Mouse (Mus musculus) liver, embryonic 16.5 days (tissue): ENCODE measurements around the gene Gtf2h3. TPM values are rescaled to one million over a fixed set of nuclear protein-coding genes. Genes with fewer than 3 reads are reported as not detected.
"Not testable (repeated sequence)": the region's sequence is repeated elsewhere in the genome, so short reads cannot be mapped to it uniquely, and the experiment has no call there.

Source experiments
- ATAC-seq: fragments of 200-750 bp; cut with Nextera tagmentation; 2 replicates; pipeline ENCODE4 v1.8.0; 2017; ENCODE audit warnings: low read depth, mild to moderate bottlenecking, moderate number of reproducible peaks, moderate library complexity
- H3K27ac ChIP-seq: fragments of 300-500 bp; sonication (generic); 2 replicates; pipeline ENCODE4 v1.5.1; 2014; ENCODE audit warnings: mild to moderate bottlenecking, low read length
- H3K27me3 ChIP-seq: fragments of 300-500 bp; sonication (generic); 2 replicates; pipeline ENCODE4 v1.6.1; 2014; ENCODE audit warnings: low read depth, low read length, mixed read lengths; ENCODE audit not compliant: control insufficient read depth, insufficient read depth
- H3K36me3 ChIP-seq: fragments of 300-500 bp; sonication (generic); 2 replicates; pipeline ENCODE4 v1.6.1; 2014; ENCODE audit warnings: mild to moderate bottlenecking; ENCODE audit not compliant: control insufficient read depth, insufficient read depth
- H3K4me1 ChIP-seq: fragments of 300-500 bp; sonication (generic); 2 replicates; pipeline ENCODE4 v1.6.1; 2014; ENCODE audit warnings: low read depth, low read length, mixed read lengths; ENCODE audit not compliant: control insufficient read depth
- H3K4me2 ChIP-seq: fragments of 300-500 bp; sonication (generic); 2 replicates; pipeline ENCODE4 v1.6.1; 2014; ENCODE audit warnings: low read depth, low read length, mixed read lengths
- H3K4me3 ChIP-seq: fragments of 300-500 bp; sonication (generic); 2 replicates; pipeline ENCODE4 v1.5.1; 2014; ENCODE audit warnings: low read depth, mild to moderate bottlenecking, low read length
- H3K9ac ChIP-seq: fragments of 300-500 bp; sonication (generic); 2 replicates; pipeline ENCODE4 v1.6.1; 2014; ENCODE audit warnings: low read depth, low read length
- H3K9me3 ChIP-seq: fragments of 300-500 bp; sonication (generic); replicated peaks from 2 replicates; pipeline ENCODE4 v1.6.1; 2016; ENCODE audit warnings: low read length; ENCODE audit not compliant: control insufficient read depth
- WGBS: fragments of 180-500 bp; shearing (Covaris S2); extraction: QIAGEN DNeasy Blood & Tissue Kit; methylation state at CpG from one replicate; pipeline ENCODE4 v1.1.7; 2014; ENCODE audit not compliant: insufficient replicate concordance; 5-methylcytosine and 5-hydroxymethylcytosine counted together
- polyA plus RNA-seq: library from polyadenylated mRNA; unstranded; fragments of >200 nt; fragmentation: Nextera tagmentation; extraction: Ambion mirVana; gene quantifications from 2 replicates; pipeline ENCODE4 v1.2.1, GENCODE M21; 2015

Gene Gtf2h3
- polyA plus RNA-seq, 1 experiment from 2014 or later = 17.8 TPM

- WGBS = 67% methylated on average over 14 of the region's 16 CpGs
- H3K4me2 ChIP-seq = no peak overlapping the region
- no peak overlapping the region for H3K27ac ChIP-seq
- H3K4me1 ChIP-seq = peaks cover 25% of the 10 kb centered on the region
- H3K4me3 ChIP-seq = no peak overlapping the region
- peaks cover 9% of the 10 kb centered on the region for H3K36me3 ChIP-seq
- ATAC-seq = no peak
- no peak overlapping the region for H3K9ac ChIP-seq
- no peaks in the 10 kb centered on the region for H3K27me3 ChIP-seq
- no peaks in the 10 kb centered on the region for H3K9me3 ChIP-seq
These were observed 39.8 kb upstream of the Gtf2h3 start for GRCm38 (mm10) chr5:124538813-124539792.

GRCm38 (mm10) chr5:124539905-124540304, 39.0 kb upstream of the Gtf2h3 start:
- Histone ChIP-seq H3K4me1 (peaks cover 22% of the 10 kb centered on the region), H3K9me3 (no peaks in the 10 kb centered on the region), H3K36me3 (peaks cover 17% of the 10 kb centered on the region), H3K4me3 (peak overlapping the region; percentile 96), H3K27me3 (no peaks in the 10 kb centered on the region), H3K4me2 (peak overlapping the region; percentile 82), H3K27ac (peak overlapping the region; percentile 91), H3K9ac (peak overlapping the region; percentile 67)
- ATAC-seq = no peak
- WGBS = 60% methylated on average over 4 of the region's 4 CpGs

GRCm38 (mm10) chr5:124540383-124540786, 38.6 kb upstream of the Gtf2h3 start, which contains the start of gene Tmed2:
TSS of gene Tmed2 (plus strand) at chr5:124540695.
- Histone ChIP-seq H3K27me3 (no peaks in the 10 kb centered on the region), H3K4me1 (peaks cover 21% of the 10 kb centered on the region), H3K9ac (peak within 1 kb of the TSS; percentile 91), H3K36me3 (peaks cover 22% of the 10 kb centered on the region), H3K4me2 (peak within 1 kb of the TSS; percentile 82), H3K27ac (peak within 1 kb of the TSS; percentile 91), H3K4me3 (peak within 1 kb of the TSS; percentile 96), H3K9me3 (no peaks in the 10 kb centered on the region)
- WGBS = under 1% methylated on average over 35 of the region's 35 CpGs
- peak; percentile 95 for ATAC-seq

GRCm38 (mm10) chr5:124540905-124541601, 37.9 kb upstream of the Gtf2h3 start:
- Histone ChIP-seq H3K4me3 (peak overlapping the region; percentile 96), H3K4me2 (peak overlapping the region; percentile 64), H3K27me3 (no peaks in the 10 kb centered on the region), H3K36me3 (peaks cover 28% of the 10 kb centered on the region), H3K9me3 (no peaks in the 10 kb centered on the region), H3K4me1 (peaks cover 21% of the 10 kb centered on the region), H3K27ac (peak overlapping the region; percentile 91), H3K9ac (peak overlapping the region; percentile 91)
- WGBS = under 1% methylated on average over 76 of the region's 89 CpGs
- ATAC-seq = peak; percentile 85

- H3K9me3 ChIP-seq = no peaks in the 10 kb centered on the region
- H3K36me3 ChIP-seq = peaks cover 34% of the 10 kb centered on the region
- H3K27me3 ChIP-seq = no peaks in the 10 kb centered on the region
- 2% methylated on average over 8 of the region's 8 CpGs for WGBS
- no peak for ATAC-seq
- peak overlapping the region; percentile 91 for H3K9ac ChIP-seq
- H3K4me2 ChIP-seq = peak overlapping the region; percentile 64
- H3K27ac ChIP-seq = peak overlapping the region; percentile 91
- H3K4me3 ChIP-seq = peak overlapping the region; percentile 96
- H3K4me1 ChIP-seq = peaks cover 21% of the 10 kb centered on the region
These were observed 37.4 kb upstream of the Gtf2h3 start for GRCm38 (mm10) chr5:124541602-124541973.

- not testable (repeated sequence) for H3K27ac ChIP-seq, H3K4me3 ChIP-seq, H3K9me3 ChIP-seq, H3K4me2 ChIP-seq, H3K9ac ChIP-seq, H3K27me3 ChIP-seq, ATAC-seq
- peaks cover 12% of the 10 kb centered on the region for H3K4me1 ChIP-seq
- WGBS = 84% methylated on average over 4 of the region's 4 CpGs
- peaks cover 33% of the 10 kb centered on the region for H3K36me3 ChIP-seq
These were observed 28.2 kb upstream of the Gtf2h3 start for GRCm38 (mm10) chr5:124550737-124551136.

GRCm38 (mm10) chr5:124551349-124552093, 27.4 kb upstream of the Gtf2h3 start:
- Histone ChIP-seq H3K9ac (peak overlapping the region; percentile 74), H3K36me3 (peaks cover 26% of the 10 kb centered on the region), H3K4me1 (peaks cover 12% of the 10 kb centered on the region), H3K4me3 (peak overlapping the region; percentile 83), H3K4me2 (peak overlapping the region; percentile 91), H3K27ac (peak overlapping the region; percentile 73)
- H3K27me3 ChIP-seq, H3K9me3 ChIP-seq, ATAC-seq: not testable (repeated sequence)
- 28% methylated on average over 5 of the region's 5 CpGs for WGBS

- peak overlapping the region; percentile 91 for H3K4me2 ChIP-seq
- H3K4me3 ChIP-seq = peak overlapping the region; percentile 83
- peaks cover 21% of the 10 kb centered on the region for H3K36me3 ChIP-seq
- peak overlapping the region; percentile 73 for H3K27ac ChIP-seq
- peak overlapping the region; percentile 74 for H3K9ac ChIP-seq
- H3K4me1 ChIP-seq = peaks cover 12% of the 10 kb centered on the region
- WGBS = 14% methylated on average over 9 of the region's 9 CpGs
- ATAC-seq = no peak
- no peaks in the 10 kb centered on the region for H3K27me3 ChIP-seq
- H3K9me3 ChIP-seq = no peaks in the 10 kb centered on the region
These were observed 26.9 kb upstream of the Gtf2h3 start for GRCm38 (mm10) chr5:124552094-124552472.
